Mouse (Mus musculus) bone marrow macrophage, adult 2 months (primary cell): Measurements from ENCODE around the gene Dlg1.

Source experiments
- CTCF ChIP-seq: IDR thresholded peaks from 2 replicates; pipeline ENCODE4 v1.5.1; 2012; ENCODE audit warnings: low read depth, mild to moderate bottlenecking, low read length, moderate library complexity
- POLR2A ChIP-seq: IDR thresholded peaks from 2 replicates; pipeline ENCODE4 v1.6.1; 2012; ENCODE audit warnings: mild to moderate bottlenecking, low read depth, low read length, borderline replicate concordance

DNA sequence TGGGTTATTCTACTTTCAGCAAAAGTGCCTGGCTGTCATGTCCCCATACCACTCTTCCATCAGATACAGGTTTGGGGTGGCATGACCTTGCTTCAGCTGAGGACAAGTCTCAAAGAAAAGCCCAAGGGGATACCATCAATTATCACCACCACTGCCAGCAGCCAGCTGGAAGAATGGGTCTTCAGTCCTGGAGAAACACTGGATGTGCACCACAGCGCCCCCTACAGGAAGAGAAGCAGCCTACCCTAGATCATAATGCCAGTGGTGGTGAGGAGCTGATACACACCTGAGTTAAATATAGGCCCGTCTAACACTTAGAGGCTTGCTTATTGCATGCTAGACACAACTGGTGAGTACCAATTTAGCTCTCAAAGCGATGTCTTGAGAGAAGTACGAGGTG is 242.1 kb downstream of the Dlg1 start:
- peak; percentile 71 for TF ChIP-seq CTCF
- TF ChIP-seq POLR2A: no peak
